Mouse (Mus musculus): ENCODE results near the gene Myom1. TPM values are rescaled to one million over a fixed set of nuclear protein-coding genes. Genes with fewer than 3 reads are reported as not detected.

Gene Myom1
- polyA plus RNA-seq, 1 experiment from 2014 or later: 156 TPM

GRCm38 (mm10) chr17:71018616-71019308 is 16.3 kb downstream of the Myom1 start:
- H3K4me3 ChIP-seq: peak overlapping the region; percentile 62
- H3K27ac ChIP-seq (replicated peaks): peak overlapping the region; percentile 99
- H3K4me2 ChIP-seq: peak overlapping the region; percentile 78
- ATAC-seq (ENCODE audit: extremely low read depth, insufficient number of reproducible peaks, low FRiP score, low TSS enrichment): no peak
- H3K4me1 ChIP-seq: peaks cover 60% of the 10 kb centered on the region
- H3K27me3 ChIP-seq (replicated peaks): no peaks in the 10 kb centered on the region
- 49% methylated on average over 15 of the region's 15 CpGs for WGBS
- peak overlapping the region; percentile 91 for H3K9ac ChIP-seq
- no peaks in the 10 kb centered on the region for H3K9me3 ChIP-seq
- H3K36me3 ChIP-seq: peaks cover 14% of the 10 kb centered on the region

- ATAC-seq (ENCODE audit: extremely low read depth, insufficient number of reproducible peaks, low FRiP score, low TSS enrichment): peak; percentile 71; the same call in 1 of the 2 replicates
- Histone ChIP-seq H3K4me1 (peaks cover 61% of the 10 kb centered on the region), H3K27me3 (replicated peaks) (no peaks in the 10 kb centered on the region), H3K27ac (replicated peaks) (peak overlapping the region; percentile 99), H3K9me3 (no peaks in the 10 kb centered on the region), H3K36me3 (peaks cover 19% of the 10 kb centered on the region), H3K4me2 (peak overlapping the region; percentile 78), H3K4me3 (peak overlapping the region; percentile 62), H3K9ac (peak overlapping the region; percentile 91)
- WGBS: 16% methylated on average over 6 of the region's 6 CpGs
Observed at GRCm38 (mm10) chr17:71019309-71019655, 16.8 kb downstream of the Myom1 start.

GRCm38 (mm10) chr17:71019860-71020259 is 17.4 kb downstream of the Myom1 start:
- Histone ChIP-seq H3K9ac (peak overlapping the region; percentile 91), H3K9me3 (no peaks in the 10 kb centered on the region), H3K4me2 (peak overlapping the region; percentile 78), H3K4me3 (peak overlapping the region; percentile 62), H3K27ac (replicated peaks) (peak overlapping the region; percentile 99), H3K27me3 (replicated peaks) (no peaks in the 10 kb centered on the region), H3K36me3 (peaks cover 22% of the 10 kb centered on the region), H3K4me1 (peaks cover 59% of the 10 kb centered on the region)
- ATAC-seq (ENCODE audit: extremely low read depth, insufficient number of reproducible peaks, low FRiP score, low TSS enrichment): no peak
- WGBS: 40% methylated on average over 9 of the region's 9 CpGs

GRCm38 (mm10) chr17:71022841-71023240 is 20.4 kb downstream of the Myom1 start:
- ATAC-seq (ENCODE audit: extremely low read depth, insufficient number of reproducible peaks, low FRiP score, low TSS enrichment): no peak
- no peaks in the 10 kb centered on the region for H3K27me3 ChIP-seq (replicated peaks)
- peaks cover 36% of the 10 kb centered on the region for H3K36me3 ChIP-seq
- H3K4me2 ChIP-seq: peak overlapping the region; percentile 78
- peak overlapping the region; percentile 85 for H3K9ac ChIP-seq
- no peaks in the 10 kb centered on the region for H3K9me3 ChIP-seq
- 75% methylated on average over 13 of the region's 13 CpGs for WGBS
- H3K4me1 ChIP-seq: peaks cover 75% of the 10 kb centered on the region
- peak overlapping the region; percentile 14 for H3K4me3 ChIP-seq
- no peak overlapping the region for H3K27ac ChIP-seq (replicated peaks)

GRCm38 (mm10) chr17:71024071-71024470 is 21.6 kb downstream of the Myom1 start:
- no peak for ATAC-seq (ENCODE audit: extremely low read depth, insufficient number of reproducible peaks, low FRiP score, low TSS enrichment)
- H3K4me3 ChIP-seq: no peak overlapping the region

GRCm38 (mm10) chr17:71025922-71026321 is 23.5 kb downstream of the Myom1 start:
- H3K9ac ChIP-seq: peak overlapping the region; percentile 62
- H3K27ac ChIP-seq (replicated peaks): peak overlapping the region; percentile 30; the same call in 1 of the 2 replicates
- no peaks in the 10 kb centered on the region for H3K27me3 ChIP-seq (replicated peaks)
- H3K4me3 ChIP-seq: no peak overlapping the region
- WGBS: 64% methylated on average over 8 of the region's 8 CpGs
- peak overlapping the region; percentile 38 for H3K4me2 ChIP-seq
- H3K36me3 ChIP-seq: peaks cover 51% of the 10 kb centered on the region
- H3K4me1 ChIP-seq: peaks cover 62% of the 10 kb centered on the region
- ATAC-seq (ENCODE audit: extremely low read depth, insufficient number of reproducible peaks, low FRiP score, low TSS enrichment): no peak
- H3K9me3 ChIP-seq: no peaks in the 10 kb centered on the region

More at GRCm38 (mm10) chr17:71024071-71024470, 21.6 kb downstream of the Myom1 start:
- Histone ChIP-seq H3K27ac (replicated peaks) (peak overlapping the region; percentile 28; the same call in 1 of the 2 replicates), H3K36me3 (peaks cover 42% of the 10 kb centered on the region), H3K9me3 (no peaks in the 10 kb centered on the region), H3K4me2 (peak overlapping the region; percentile 78), H3K4me1 (peaks cover 70% of the 10 kb centered on the region), H3K27me3 (replicated peaks) (no peaks in the 10 kb centered on the region), H3K9ac (no peak overlapping the region)
- WGBS: 76% methylated on average over 10 of the region's 10 CpGs

- Histone ChIP-seq H3K36me3 (peaks cover 58% of the 10 kb centered on the region), H3K4me2 (peak overlapping the region; percentile 38), H3K9ac (no peak overlapping the region), H3K9me3 (no peaks in the 10 kb centered on the region), H3K4me3 (no peak overlapping the region), H3K27ac (replicated peaks) (peak overlapping the region; percentile 49), H3K4me1 (peaks cover 57% of the 10 kb centered on the region), H3K27me3 (replicated peaks) (no peaks in the 10 kb centered on the region)
- no peak for ATAC-seq (ENCODE audit: extremely low read depth, insufficient number of reproducible peaks, low FRiP score, low TSS enrichment)
- WGBS: 72% methylated on average over 3 of the region's 3 CpGs
Observed at GRCm38 (mm10) chr17:71027186-71027585, 24.8 kb downstream of the Myom1 start.

- no peaks in the 10 kb centered on the region for H3K9me3 ChIP-seq
- no peak overlapping the region for H3K4me3 ChIP-seq
- no peak overlapping the region for H3K9ac ChIP-seq
- H3K27ac ChIP-seq (replicated peaks): no peak overlapping the region
- no peak for ATAC-seq (ENCODE audit: extremely low read depth, insufficient number of reproducible peaks, low FRiP score, low TSS enrichment)
- peaks cover 11% of the 10 kb centered on the region for H3K4me1 ChIP-seq
- WGBS: 74% methylated on average over 10 of the region's 10 CpGs
- H3K36me3 ChIP-seq: peaks cover 63% of the 10 kb centered on the region
- no peaks in the 10 kb centered on the region for H3K27me3 ChIP-seq (replicated peaks)
- H3K4me2 ChIP-seq: no peak overlapping the region
Observed at GRCm38 (mm10) chr17:71032719-71033118, 30.3 kb downstream of the Myom1 start.

- no peak overlapping the region for H3K4me2 ChIP-seq
- H3K4me3 ChIP-seq: no peak overlapping the region
- H3K27ac ChIP-seq (replicated peaks): no peak overlapping the region
- WGBS: 39% methylated on average over 5 of the region's 5 CpGs
- H3K27me3 ChIP-seq (replicated peaks): no peaks in the 10 kb centered on the region
- H3K9ac ChIP-seq: no peak overlapping the region
- H3K9me3 ChIP-seq: no peaks in the 10 kb centered on the region
- ATAC-seq (ENCODE audit: extremely low read depth, insufficient number of reproducible peaks, low FRiP score, low TSS enrichment): no peak
- peaks cover 21% of the 10 kb centered on the region for H3K4me1 ChIP-seq
- peaks cover 72% of the 10 kb centered on the region for H3K36me3 ChIP-seq
Observed at GRCm38 (mm10) chr17:71034472-71034871, 32.0 kb downstream of the Myom1 start.

- Histone ChIP-seq H3K9me3 (no peaks in the 10 kb centered on the region), H3K4me2 (no peak overlapping the region), H3K36me3 (peaks cover 80% of the 10 kb centered on the region), H3K4me1 (peaks cover 34% of the 10 kb centered on the region), H3K4me3 (no peak overlapping the region), H3K27me3 (replicated peaks) (no peaks in the 10 kb centered on the region), H3K9ac (no peak overlapping the region), H3K27ac (replicated peaks) (no peak overlapping the region)
- WGBS: 74% methylated on average over 7 of the region's 7 CpGs
- ATAC-seq (ENCODE audit: extremely low read depth, insufficient number of reproducible peaks, low FRiP score, low TSS enrichment): no peak
Observed at GRCm38 (mm10) chr17:71037188-71037587, 34.8 kb downstream of the Myom1 start.

GRCm38 (mm10) chr17:71038812-71039211 is 36.4 kb downstream of the Myom1 start:
- no peak overlapping the region for H3K4me2 ChIP-seq
- no peak for ATAC-seq (ENCODE audit: extremely low read depth, insufficient number of reproducible peaks, low FRiP score, low TSS enrichment)
- no peak overlapping the region for H3K4me3 ChIP-seq
- peaks cover 34% of the 10 kb centered on the region for H3K4me1 ChIP-seq
- no peaks in the 10 kb centered on the region for H3K9me3 ChIP-seq
- 51% methylated on average over 5 of the region's 5 CpGs for WGBS
- 0 out of 2 replicates have a peak overlapping the region, but pooled peaks have one; percentile 1 for H3K9ac ChIP-seq
- H3K27me3 ChIP-seq (replicated peaks): no peaks in the 10 kb centered on the region
- H3K36me3 ChIP-seq: peaks cover 86% of the 10 kb centered on the region
- peak overlapping the region; percentile 10 for H3K27ac ChIP-seq (replicated peaks)
